33 mouse cellular contexts compared by ENCODE assay signal in the genomic region with DNA sequence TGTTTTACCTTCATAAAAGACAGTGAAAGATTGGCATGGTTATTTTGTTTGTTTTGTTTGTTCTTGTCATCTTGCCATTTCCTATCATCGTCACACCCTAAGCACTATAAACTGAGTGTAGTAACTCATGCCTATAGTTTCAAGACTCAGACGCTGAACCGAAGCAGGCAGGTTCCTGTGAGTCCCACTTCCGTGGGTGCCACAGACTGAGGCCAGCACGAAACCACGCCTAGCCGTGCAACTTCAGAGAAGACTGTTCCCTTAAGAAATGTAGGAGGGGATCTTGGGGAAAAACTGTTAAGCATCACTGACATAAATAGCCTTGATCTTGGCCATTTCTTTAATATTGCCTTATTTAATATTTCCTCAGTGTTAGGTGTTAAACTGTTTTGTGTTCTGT.
DNase-seq lines count a peak whose midpoint lies in the region; ATAC-seq and TF ChIP-seq lines count a peak whose summit lies in the region.
"Had no signal": no experiment of that assay in that cellular context is flagged by ENCODE, and none has a peak within 500 bp of the region (broad histone marks: within the 10 kb centered on the region; RNA-seq: fewer than 3 reads in every experiment).

No protein-coding gene starts in this region.

- no peak overlapping the region for H3K4me2 ChIP-seq in intestine, postnatal 0 days (replicated peaks; ENCODE audit: low read depth)
- no peak overlapping the region for H3K4me2 ChIP-seq in kidney, embryonic 16.5 days (replicated peaks; ENCODE audit: low read depth, low read length)
- H3K4me2 ChIP-seq: embryonic facial prominence, embryonic 13.5 days; forebrain, embryonic 13.5 days; heart, embryonic 15.5 days; hindbrain, embryonic 12.5 days; kidney, embryonic 15.5 days; limb, embryonic 13.5 days; liver, embryonic 12.5 days; midbrain, embryonic 12.5 days; neural tube, embryonic 13.5 days; stomach, embryonic 15.5 days had no signal

- no peaks in the 10 kb centered on the region for H3K27me3 ChIP-seq in intestine, postnatal 0 days (replicated peaks; ENCODE audit: control insufficient read depth, insufficient read depth, low read length)
- no peaks in the 10 kb centered on the region for H3K27me3 ChIP-seq in kidney, embryonic 16.5 days (ENCODE audit: insufficient read depth, low read length)
- H3K27me3 ChIP-seq: embryonic facial prominence, embryonic 13.5 days; forebrain, embryonic 13.5 days; heart, embryonic 15.5 days; hindbrain, embryonic 12.5 days; kidney, embryonic 15.5 days; limb, embryonic 13.5 days; liver, embryonic 12.5 days; midbrain, embryonic 12.5 days; neural tube, embryonic 13.5 days; stomach, embryonic 15.5 days had no signal

- no peaks in the 10 kb centered on the region for H3K9me3 ChIP-seq in intestine, postnatal 0 days (ENCODE audit: control insufficient read depth)
- no peaks in the 10 kb centered on the region for H3K9me3 ChIP-seq in kidney, embryonic 16.5 days (ENCODE audit: low read length)
- H3K9me3 ChIP-seq: embryonic facial prominence, embryonic 13.5 days; forebrain, embryonic 13.5 days; G1E; heart, embryonic 10.5 days; heart, embryonic 15.5 days; hindbrain, embryonic 12.5 days; kidney, embryonic 15.5 days; limb, embryonic 13.5 days; liver, embryonic 12.5 days; midbrain, embryonic 12.5 days; neural tube, embryonic 13.5 days; stomach, embryonic 15.5 days had no signal

- no peak overlapping the region for H3K4me3 ChIP-seq in intestine, postnatal 0 days (ENCODE audit: low read depth, low read length)
- no peak overlapping the region for H3K4me3 ChIP-seq in kidney, embryonic 16.5 days (ENCODE audit: low read length)
- H3K4me3 ChIP-seq: embryonic facial prominence, embryonic 13.5 days; erythroblast, embryonic 14.5 days; forebrain, embryonic 13.5 days; heart, embryonic 10.5 days; heart, embryonic 15.5 days; hindbrain, embryonic 12.5 days; kidney, embryonic 15.5 days; left cerebral cortex, adult 2 months; limb, embryonic 13.5 days; liver, embryonic 12.5 days; midbrain, embryonic 12.5 days; myocyte; neural tube, embryonic 13.5 days; stomach, embryonic 15.5 days had no signal

- no peak overlapping the region for H3K9ac ChIP-seq in intestine, postnatal 0 days (ENCODE audit: low read depth, low read length)
- H3K9ac ChIP-seq in kidney, embryonic 16.5 days (replicated peaks; ENCODE audit: low read length) = no peak overlapping the region
- H3K9ac ChIP-seq: embryonic facial prominence, embryonic 13.5 days; forebrain, embryonic 13.5 days; heart, embryonic 15.5 days; hindbrain, embryonic 12.5 days; kidney, embryonic 15.5 days; limb, embryonic 13.5 days; liver, embryonic 12.5 days; midbrain, embryonic 12.5 days; neural tube, embryonic 13.5 days; stomach, embryonic 15.5 days had no signal

- no peaks in the 10 kb centered on the region for H3K4me1 ChIP-seq in intestine, postnatal 0 days (replicated peaks; ENCODE audit: control insufficient read depth, insufficient read depth, low read length)
- H3K4me1 ChIP-seq in kidney, embryonic 16.5 days (ENCODE audit: insufficient read depth, low read length) = no peaks in the 10 kb centered on the region
- H3K4me1 ChIP-seq: embryonic facial prominence, embryonic 13.5 days; forebrain, embryonic 13.5 days; heart, embryonic 10.5 days; hindbrain, embryonic 12.5 days; kidney, embryonic 15.5 days; limb, embryonic 13.5 days; liver, embryonic 12.5 days; midbrain, embryonic 12.5 days; stomach, embryonic 15.5 days had no signal

- WGBS in intestine, postnatal 0 days = 70% methylated on average over 7 of the region's 7 CpGs
- 83% methylated on average over 7 of the region's 7 CpGs for WGBS in kidney, embryonic 16.5 days

- H3K36me3 ChIP-seq in intestine, postnatal 0 days (ENCODE audit: control insufficient read depth, insufficient read depth) = no peaks in the 10 kb centered on the region
- no peaks in the 10 kb centered on the region for H3K36me3 ChIP-seq in kidney, embryonic 16.5 days (ENCODE audit: insufficient read depth, low read length)
- H3K36me3 ChIP-seq: heart, embryonic 15.5 days; stomach, embryonic 15.5 days had no signal

- ATAC-seq in common myeloid progenitor, adult 5-6 weeks (replicated peaks; ENCODE audit: low read depth, poor library complexity, severe bottlenecking) = 0 out of 2 replicates have a peak, but pooled peaks have one; percentile 22
- ATAC-seq in intestine, postnatal 0 days = peak; percentile 45; the same call in 1 of the 2 replicates
- ATAC-seq in kidney, embryonic 16.5 days (ENCODE audit: low FRiP score, low TSS enrichment) = no peak
- ATAC-seq: forebrain, embryonic 13.5 days; hindbrain, postnatal 0 days; liver, embryonic 12.5 days had no signal

- no peak overlapping the region for H3K27ac ChIP-seq in intestine, postnatal 0 days (ENCODE audit: low read depth, low read length)
- no peak overlapping the region for H3K27ac ChIP-seq in kidney, embryonic 16.5 days (ENCODE audit: low read length)
- H3K27ac ChIP-seq: embryonic facial prominence, embryonic 13.5 days; forebrain, embryonic 13.5 days; heart, embryonic 10.5 days; heart, embryonic 15.5 days; hindbrain, embryonic 12.5 days; hindbrain, postnatal 0 days; kidney, embryonic 15.5 days; left cerebral cortex, adult 2 months; limb, embryonic 13.5 days; liver, embryonic 12.5 days; midbrain, embryonic 12.5 days; neural tube, embryonic 13.5 days; stomach, embryonic 15.5 days had no signal

- peak; percentile 23 for DNase-seq in CD4-positive, CD25-positive, alpha-beta regulatory T cell, adult 2 months (ENCODE audit: low read depth, low spot score)
- DNase-seq in naive thymus-derived CD4-positive, alpha-beta T cell, adult 2 months (ENCODE audit: low read depth) = peak; percentile 43
- DNase-seq in adrenal gland, adult 2 months = no peak
- no peak for DNase-seq in layer of hippocampus, adult 9-10 months (ENCODE audit: low spot score)
- DNase-seq: adrenal gland, postnatal 14 days; cerebellum, adult 11-12 months; cerebellum, adult 9-11 months; gastrocnemius, postnatal 14 days; heart, adult 11 months; kidney, adult 18-20 months; lung, adult 2 months; lung, postnatal 10 days; right cerebral cortex, postnatal 14 days; thymus, postnatal 14 days had no signal

- TF ChIP-seq CTCF in intestine, postnatal 0 days (IDR thresholded peaks at IDR 0.05; ENCODE audit: low read depth) = no peak

Comparison
In these comparisons a context has a peak if more than half of its experiments do, and no peak if none do; other contexts are left out.
1. DNase-seq: peak in CD4-positive, CD25-positive, alpha-beta regulatory T cell, adult 2 months (single experiment) and naive thymus-derived CD4-positive, alpha-beta T cell, adult 2 months (single experiment); none in adrenal gland, adult 2 months (single experiment) and layer of hippocampus, adult 9-10 months (single experiment).